Mouse (Mus musculus) kidney, adult 2 months (tissue): Measurements from ENCODE around the gene Dgkh. TPM values are rescaled to one million over a fixed set of nuclear protein-coding genes. Genes with fewer than 3 reads are reported as not detected.
A peak's percentile ranks its signal among the peaks of the same experiment; 100 is the strongest.
"Not testable (repeated sequence)": the region's sequence is repeated elsewhere in the genome, so short reads cannot be mapped to it uniquely, and the experiment has no call there.

ENCODE experiments used
- DNase-seq: peaks from one replicate; pipeline ENCODE4 v3.0.0; 2021
- H3K27ac ChIP-seq: fragments of 200-500 bp; 2 replicates; pipeline ENCODE4 v1.5.1; 2012; ENCODE audit warnings: low read depth, low read length, control low read depth, inconsistent platforms; ENCODE audit not compliant: insufficient read depth
- H3K27me3 ChIP-seq: fragments of 200-500 bp; replicated peaks from 2 replicates; pipeline ENCODE4 v1.6.1; 2012; ENCODE audit warnings: mild to moderate bottlenecking, moderate library complexity, low read length, inconsistent platforms; ENCODE audit not compliant: control insufficient read depth, insufficient read depth
- H3K36me3 ChIP-seq: fragments of 200-500 bp; 2 replicates; pipeline ENCODE4 v1.6.1; 2012; ENCODE audit warnings: mild to moderate bottlenecking, moderate library complexity, low read length, inconsistent platforms; ENCODE audit not compliant: control insufficient read depth, insufficient read depth
- H3K4me1 ChIP-seq: fragments of 200-500 bp; 2 replicates; pipeline ENCODE4 v1.6.1; 2011; ENCODE audit warnings: low read length; ENCODE audit not compliant: control insufficient read depth, insufficient read depth
- H3K4me3 ChIP-seq: fragments of 200-500 bp; 2 replicates; pipeline ENCODE4 v1.5.1; 2011; ENCODE audit warnings: mild to moderate bottlenecking, low read depth, low read length, control low read depth; ENCODE audit not compliant: insufficient read depth
- CTCF ChIP-seq: fragments of 200-500 bp; conservative IDR thresholded peaks from 2 replicates; pipeline ENCODE4 v1.5.1; 2011; ENCODE audit warnings: low read depth, mild to moderate bottlenecking, control low read depth, low read length, moderate library complexity, mixed read lengths; ENCODE audit not compliant: insufficient read depth, insufficient read length
- POLR2A ChIP-seq: fragments of 200-500 bp; IDR thresholded peaks from one replicate; pipeline ENCODE4 v1.6.1; 2011; ENCODE audit warnings: low read depth, low read length, control low read depth
- WGBS: fragments of 180-500 bp; shearing (Covaris S2); methylation state at CpG from one replicate; pipeline ENCODE4 v1.1.7; 2018; 5-methylcytosine and 5-hydroxymethylcytosine counted together
- polyA plus RNA-seq: library from polyadenylated mRNA; depleted of rRNA; stranded (reverse); fragments of >200 nt; gene quantifications from 2 replicates; pipeline ENCODE4 v1.2.3, GENCODE M21; 2012

Dgkh gene
- polyA plus RNA-seq, 1 experiment, result 1.9 TPM

GRCm38 (mm10) chr14:78759491-78759890 is 26.9 kb upstream of the Dgkh start:
- H3K27me3 ChIP-seq, result no peaks in the 10 kb centered on the region
- no peaks in the 10 kb centered on the region for H3K36me3 ChIP-seq
- no peak for TF ChIP-seq POLR2A
- TF ChIP-seq CTCF, result no peak
- H3K4me3 ChIP-seq, result no peak overlapping the region
- no peak overlapping the region for H3K27ac ChIP-seq
- no peaks in the 10 kb centered on the region for H3K4me1 ChIP-seq
- no peak for DNase-seq
- WGBS, result 71% methylated on average over 3 of the region's 3 CpGs

GRCm38 (mm10) chr14:78755316-78755715 is 22.7 kb upstream of the Dgkh start:
- H3K27ac ChIP-seq, result no peak overlapping the region
- peak; percentile 28 for DNase-seq
- H3K27me3 ChIP-seq, result no peaks in the 10 kb centered on the region
- WGBS, result 51% methylated on average over 1 of the region's 1 CpGs
- no peak for TF ChIP-seq CTCF
- TF ChIP-seq POLR2A, result no peak
- no peaks in the 10 kb centered on the region for H3K4me1 ChIP-seq
- H3K4me3 ChIP-seq, result no peak overlapping the region
- no peaks in the 10 kb centered on the region for H3K36me3 ChIP-seq

- no peak overlapping the region for H3K27ac ChIP-seq
- TF ChIP-seq POLR2A, result no peak
- no peak for TF ChIP-seq CTCF
- no peak for DNase-seq
- no peak overlapping the region for H3K4me3 ChIP-seq
- WGBS, result 89% methylated on average over 2 of the region's 2 CpGs
- H3K4me1 ChIP-seq, result no peaks in the 10 kb centered on the region
- H3K36me3 ChIP-seq, result no peaks in the 10 kb centered on the region
- H3K27me3 ChIP-seq, result no peaks in the 10 kb centered on the region
Measured at GRCm38 (mm10) chr14:78748692-78749091, 16.1 kb upstream of the Dgkh start.

- DNase-seq, result no peak
- Histone ChIP-seq H3K36me3 (no peaks in the 10 kb centered on the region), H3K27me3 (no peaks in the 10 kb centered on the region), H3K4me3 (no peak overlapping the region), H3K4me1 (no peaks in the 10 kb centered on the region), H3K27ac (no peak overlapping the region)
- TF ChIP-seq CTCF (no peak), POLR2A (no peak)
- WGBS, result 58% methylated on average over 14 of the region's 14 CpGs
Measured at GRCm38 (mm10) chr14:78747969-78748651, 15.5 kb upstream of the Dgkh start.

GRCm38 (mm10) chr14:78747454-78747853 is 14.9 kb upstream of the Dgkh start:
- H3K27ac ChIP-seq, result no peak overlapping the region
- 82% methylated on average over 3 of the region's 3 CpGs for WGBS

GRCm38 (mm10) chr14:78734605-78735004 is 2.0 kb upstream of the Dgkh start:
- TF ChIP-seq POLR2A (no peak), CTCF (no peak)
- Histone ChIP-seq H3K4me1 (peaks cover 5% of the 10 kb centered on the region; the same call in 1 of the 2 replicates), H3K27me3 (no peaks in the 10 kb centered on the region), H3K36me3 (no peaks in the 10 kb centered on the region), H3K4me3 (no peak overlapping the region), H3K27ac (peak overlapping the region; percentile 46; the same call in 1 of the 2 replicates)
- no peak for DNase-seq
- whole genome bisulfite sequencing, result 63% methylated on average over 5 of the region's 5 CpGs

More at GRCm38 (mm10) chr14:78747454-78747853, 14.9 kb upstream of the Dgkh start:
- DNase-seq, result no peak
- TF ChIP-seq POLR2A (no peak), CTCF (no peak)
- no peaks in the 10 kb centered on the region for H3K36me3 ChIP-seq
- no peaks in the 10 kb centered on the region for H3K27me3 ChIP-seq
- no peaks in the 10 kb centered on the region for H3K4me1 ChIP-seq
- no peak overlapping the region for H3K4me3 ChIP-seq

- not testable (repeated sequence) for H3K4me3 ChIP-seq, H3K27me3 ChIP-seq, H3K4me1 ChIP-seq, H3K36me3 ChIP-seq
- 65% methylated on average over 5 of the region's 5 CpGs for WGBS
- DNase-seq, result peak; percentile 51
- peak overlapping the region; percentile 88 for H3K27ac ChIP-seq
Measured at GRCm38 (mm10) chr14:78734203-78734602, 1.6 kb upstream of the Dgkh start.
